Mouse (Mus musculus) liver, adult 2 months (tissue): ENCODE data around the gene Pard6b.

Source experiments
- CTCF ChIP-seq: fragments of 200-500 bp; IDR thresholded peaks from 2 replicates; pipeline ENCODE4 v1.5.1; 2011; ENCODE audit warnings: low read depth, low read length, control low read depth
- POLR2A ChIP-seq: fragments of 200-500 bp; IDR thresholded peaks from 2 replicates; pipeline ENCODE4 v1.6.1; 2011; ENCODE audit warnings: low read length, control low read depth; ENCODE audit not compliant: insufficient read depth; ENCODE audit errors: extremely low read depth

- TF ChIP-seq CTCF, result no peak
- no peak for TF ChIP-seq POLR2A
These were observed 35.4 kb upstream of the Pard6b start for GRCm38 (mm10) chr2:168045357-168045756.
